Comparison of ENCODE assay signal across 7 mouse cellular contexts in the genomic region with DNA sequence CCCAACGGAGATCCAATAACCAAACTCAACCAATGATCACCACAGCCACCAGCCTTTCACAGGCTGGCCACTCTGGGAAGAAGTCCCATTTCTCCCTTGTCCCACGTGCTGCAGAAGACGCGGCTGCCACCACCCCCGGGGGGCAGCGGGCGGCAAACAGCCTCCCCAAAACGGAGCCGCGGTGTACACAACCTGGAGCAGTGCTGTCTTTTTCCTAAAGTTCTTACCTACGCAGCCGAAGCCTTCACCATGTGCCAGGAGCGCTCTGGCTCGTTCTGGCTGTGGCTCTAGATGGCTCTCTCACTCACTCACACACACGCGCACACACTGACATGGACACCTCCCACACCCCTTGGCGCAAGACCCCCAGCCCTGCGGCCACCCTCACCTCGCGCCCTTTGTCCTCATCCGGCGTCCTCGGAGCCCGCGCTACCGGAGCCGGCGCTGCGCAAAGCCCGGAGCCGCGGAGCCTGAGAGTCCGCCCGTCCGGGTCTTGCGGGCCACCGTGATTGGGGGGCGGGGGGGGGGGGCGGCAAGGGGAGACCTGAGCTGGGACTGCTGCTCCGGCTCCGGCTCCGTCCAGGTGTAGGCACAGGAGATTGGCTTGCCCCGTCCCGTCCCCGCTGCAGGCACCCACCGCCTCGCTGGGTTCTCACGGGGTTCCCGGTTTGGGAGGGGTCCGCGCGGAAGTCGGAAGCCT. TPM values are rescaled to one million over a fixed set of nuclear protein-coding genes. Genes with fewer than 3 reads are reported as not detected.
DNase-seq lines count a peak whose midpoint lies in the region; ATAC-seq and TF ChIP-seq lines count a peak whose summit lies in the region.

A gene (minus strand): TSS at position 628 of the 700 bp plus-strand sequence.

- peak within 1 kb of the TSS; percentile 82 for H3K4me3 ChIP-seq in megakaryocyte, embryonic 14.5 days (replicated peaks)
- H3K4me3 ChIP-seq in heart, postnatal 0 days (ENCODE audit: low read depth, low read length) = peak within 1 kb of the TSS; percentile 53
- H3K4me3 ChIP-seq in liver, embryonic 15.5 days (replicated peaks) = peak within 1 kb of the TSS; percentile 50

- peak within 1 kb of the TSS; percentile 20 for H3K9ac ChIP-seq in heart, postnatal 0 days (replicated peaks; ENCODE audit: low read depth, low read length)
- H3K9ac ChIP-seq in liver, embryonic 15.5 days = no peak within 1 kb of the TSS; the same call in 1 of the 2 replicates

- H3K4me1 ChIP-seq in megakaryocyte, embryonic 14.5 days = peaks cover 16% of the 10 kb centered on the region
- peaks cover 6% of the 10 kb centered on the region; the same call in 1 of the 2 replicates for H3K4me1 ChIP-seq in heart, postnatal 0 days (ENCODE audit: control insufficient read depth, insufficient read depth)
- H3K4me1 ChIP-seq in liver, embryonic 15.5 days (replicated peaks) = no peaks in the 10 kb centered on the region

- under 1% methylated on average over 51 of the region's 53 CpGs for WGBS in heart, postnatal 0 days
- under 1% methylated on average over 53 of the region's 53 CpGs for WGBS in liver, embryonic 15.5 days (ENCODE audit: insufficient replicate concordance)

- no peak for TF ChIP-seq EP300 in heart, postnatal 0 days (IDR thresholded peaks at IDR 0.05; ENCODE audit: low read depth)

- H3K9me3 ChIP-seq in megakaryocyte, embryonic 14.5 days = no peaks in the 10 kb centered on the region
- H3K9me3 ChIP-seq in heart, postnatal 0 days (replicated peaks; ENCODE audit: control insufficient read depth, low read length) = no peaks in the 10 kb centered on the region
- no peaks in the 10 kb centered on the region for H3K9me3 ChIP-seq in liver, embryonic 15.5 days (replicated peaks)

- no peak within 1 kb of the TSS for H3K27ac ChIP-seq in heart, postnatal 0 days (ENCODE audit: low read depth)
- no peak within 1 kb of the TSS for H3K27ac ChIP-seq in liver, embryonic 15.5 days (replicated peaks)

- H3K36me3 ChIP-seq in megakaryocyte, embryonic 14.5 days (replicated peaks; ENCODE audit: low read length) = no peaks in the 10 kb centered on the region
- no peaks in the 10 kb centered on the region for H3K36me3 ChIP-seq in heart, postnatal 0 days (replicated peaks; ENCODE audit: control insufficient read depth, insufficient read depth, low read length)
- no peaks in the 10 kb centered on the region for H3K36me3 ChIP-seq in liver, embryonic 15.5 days (replicated peaks)

- peak within 1 kb of the TSS; percentile 93 for H3K4me2 ChIP-seq in heart, postnatal 0 days (ENCODE audit: low read depth, low read length)
- H3K4me2 ChIP-seq in liver, embryonic 15.5 days = peak within 1 kb of the TSS; percentile 63

- H3K27me3 ChIP-seq in megakaryocyte, embryonic 14.5 days (replicated peaks) = peaks cover 68% of the 10 kb centered on the region
- H3K27me3 ChIP-seq in heart, postnatal 0 days (ENCODE audit: control insufficient read depth, insufficient read depth, low read length) = peaks cover 34% of the 10 kb centered on the region
- peaks cover 57% of the 10 kb centered on the region for H3K27me3 ChIP-seq in liver, embryonic 15.5 days

- DNase-seq in embryo, embryonic 10 days (ENCODE audit: low spot score) = peak; percentile 74
- DNase-seq in heart, postnatal 0 days (ENCODE audit: low spot score) = no peak
- DNase-seq in testis, postnatal 10 days (ENCODE audit: low spot score) = peak; percentile 72
- no peak for DNase-seq in spleen, adult 12 weeks (ENCODE audit: low spot score)

- TF ChIP-seq CTCF in heart, postnatal 0 days (IDR thresholded peaks at IDR 0.05; ENCODE audit: low read depth) = no peak

- no peak for ATAC-seq in megakaryocyte, adult 5-6 weeks (ENCODE audit: poor library complexity, severe bottlenecking)
- peak; percentile 58; the same call in 1 of the 2 replicates for ATAC-seq in heart, postnatal 0 days (ENCODE audit: insufficient read depth, low read depth)
- ATAC-seq in liver, embryonic 15.5 days (ENCODE audit: insufficient read depth) = peak; percentile 31

RNA-seq across cellular contexts. Expression of the gene that starts here (rescaled TPM):
- polyA plus RNA-seq in megakaryocyte, embryonic 14.5 days (2012; ENCODE audit: insufficient read depth, low replicate concordance) = 0.02 TPM in 1 of 2 replicates, not detected in the other
- total RNA-seq in megakaryocyte, adult 5-6 weeks (2015) = 0.68 TPM in 1 of 2 replicates, not detected in the other
- total RNA-seq in megakaryocyte, adult 5-6 weeks (2017) = not detected in 2 replicates
- total RNA-seq in heart, postnatal 0 days (2014; rRNA removed; ENCODE audit: low replicate concordance) = 0.08 and 0.15 TPM in 2 replicates
- polyA plus RNA-seq in heart, postnatal 0 days (2015; fragmentation: Nextera tagmentation; extraction: Ambion mirVana) = 0.11 and 0.12 TPM in 2 replicates
- 0.59 and 0.74 TPM in 2 replicates for polyA plus RNA-seq in liver, embryonic 15.5 days (2015; fragmentation: Nextera tagmentation; extraction: Ambion mirVana)

Comparison
In these comparisons a context has a peak if more than half of its experiments do, and no peak if none do; other contexts are left out.
1. Peak in ATAC-seq, H3K4me3 ChIP-seq, H3K9ac ChIP-seq and H3K4me2 ChIP-seq in heart, postnatal 0 days; RNA of the gene not detected or under 1 TPM.
2. Peak in ATAC-seq, H3K4me3 ChIP-seq and H3K4me2 ChIP-seq in liver, embryonic 15.5 days; RNA of the gene not detected or under 1 TPM.
3. DNase-seq: peak in embryo, embryonic 10 days (single experiment) and testis, postnatal 10 days (single experiment); none in heart, postnatal 0 days (single experiment) and spleen, adult 12 weeks (single experiment).
4. Peak in every context shown above with its lines, with median percentiles within 50 percentile points of each other: H3K4me3 ChIP-seq.